Mouse (Mus musculus) cerebellum, adult 2 months (tissue): Measurements from ENCODE around the gene Klrd1. TPM values are rescaled to one million over a fixed set of nuclear protein-coding genes. Genes with fewer than 3 reads are reported as not detected.

Experiments used
- DNase-seq, 2 experiments: peaks; one replicate each; pipeline ENCODE4 v3.0.0; 2021
- H3K27ac ChIP-seq: fragments of 200-500 bp; 2 replicates; pipeline ENCODE4 v1.5.1; 2012; ENCODE audit warnings: low read length, control low read depth, inconsistent platforms; ENCODE audit not compliant: insufficient read depth
- H3K27me3 ChIP-seq: fragments of 200-500 bp; 2 replicates; pipeline ENCODE4 v1.6.1; 2012; ENCODE audit warnings: inconsistent platforms, mild to moderate bottlenecking, low read length, moderate library complexity; ENCODE audit not compliant: control insufficient read depth, insufficient read depth
- H3K4me1 ChIP-seq: fragments of 200-500 bp; 2 replicates; pipeline ENCODE4 v1.6.1; 2011; ENCODE audit warnings: low read length; ENCODE audit not compliant: control insufficient read depth, insufficient read depth
- H3K4me3 ChIP-seq: fragments of 200-500 bp; replicated peaks from 2 replicates; pipeline ENCODE3; 2011; ENCODE audit warnings: mild to moderate bottlenecking, low read depth, low read length, control low read depth; ENCODE audit not compliant: insufficient read depth
- CTCF ChIP-seq: fragments of 200-500 bp; IDR thresholded peaks from 2 replicates; pipeline ENCODE4 v1.5.1; 2011; ENCODE audit warnings: low read depth, mild to moderate bottlenecking, control low read depth, low read length, moderate library complexity, borderline replicate concordance; ENCODE audit not compliant: insufficient read depth
- POLR2A ChIP-seq: fragments of 200-500 bp; IDR thresholded peaks from 2 replicates; pipeline ENCODE4 v1.6.1; 2011; ENCODE audit warnings: low read length, control low read depth, borderline replicate concordance; ENCODE audit not compliant: insufficient read depth
- WGBS: fragments of 180-500 bp; shearing (Covaris S2); methylation state at CpG from one replicate; pipeline ENCODE4 v1.1.7; 2018; 5-methylcytosine and 5-hydroxymethylcytosine counted together
- polyA plus RNA-seq: library from polyadenylated mRNA; depleted of rRNA; stranded (reverse); fragments of >200 nt; gene quantifications from 2 replicates; pipeline ENCODE4 v1.2.3, GENCODE M21; 2012; rRNA removed

Gene Klrd1
- polyA plus RNA-seq: 0.13 TPM in 1 of 2 replicates, not detected in the other

DNA sequence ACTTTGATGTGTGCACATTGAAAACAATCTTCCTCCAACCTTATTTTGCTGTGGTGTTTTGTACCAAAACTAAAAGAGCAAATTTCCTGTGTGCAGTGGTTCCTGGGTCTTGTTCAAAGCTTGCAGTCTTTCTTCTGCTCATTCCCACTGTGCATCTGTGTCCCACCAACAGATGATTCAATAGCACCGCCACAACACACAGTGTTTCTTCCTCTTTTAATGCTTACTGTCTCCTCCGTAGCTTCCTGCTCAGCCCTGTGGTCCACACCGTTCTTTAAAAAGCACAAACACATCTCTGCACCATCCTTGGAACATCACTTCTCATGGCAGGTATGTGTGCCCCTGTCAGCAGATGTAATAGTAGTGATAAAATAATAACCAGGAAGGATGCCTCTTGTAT is at the start of gene Klrd1:
Gene Klrd1 (plus strand): TSS at position 275 of the 400 bp plus-strand sequence.
- Histone ChIP-seq H3K4me3 (no peak within 1 kb of the TSS), H3K27me3 (no peaks in the 10 kb centered on the region), H3K4me1 (no peaks in the 10 kb centered on the region), H3K27ac (no peak within 1 kb of the TSS)
- WGBS: 79% methylated on average over 3 of the region's 3 CpGs
- no peak for DNase-seq
- no peak for TF ChIP-seq POLR2A
- no peak for TF ChIP-seq CTCF

DNA sequence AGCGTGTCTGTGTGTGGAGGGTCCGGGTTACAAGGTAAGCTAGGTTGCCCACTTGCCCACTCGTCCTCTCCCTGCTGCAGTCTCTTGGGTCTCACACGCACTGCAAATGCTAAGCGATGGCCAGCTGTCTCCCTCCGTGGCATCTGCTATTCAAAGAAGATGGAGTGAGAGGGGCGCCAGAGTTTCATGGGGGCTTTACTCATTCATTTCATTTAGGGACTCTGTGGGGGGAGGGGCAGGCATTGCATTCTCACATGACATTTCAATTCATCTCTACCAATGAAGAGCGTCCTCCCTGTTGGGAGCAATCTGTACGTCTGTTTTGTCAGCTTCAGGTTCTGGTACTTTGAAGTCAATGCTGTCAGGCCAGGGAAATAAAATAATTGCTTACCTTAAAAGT is 49.7 kb upstream of the Klrd1 start:
- WGBS: 43% methylated on average over 9 of the region's 9 CpGs
- TF ChIP-seq CTCF (no peak), POLR2A (no peak)
- H3K27ac ChIP-seq: no peak overlapping the region
- no peak overlapping the region for H3K4me3 ChIP-seq
- H3K27me3 ChIP-seq: no peaks in the 10 kb centered on the region
- no peaks in the 10 kb centered on the region; the same call in none of the 2 replicates for H3K4me1 ChIP-seq
- DNase-seq: no peak

DNA sequence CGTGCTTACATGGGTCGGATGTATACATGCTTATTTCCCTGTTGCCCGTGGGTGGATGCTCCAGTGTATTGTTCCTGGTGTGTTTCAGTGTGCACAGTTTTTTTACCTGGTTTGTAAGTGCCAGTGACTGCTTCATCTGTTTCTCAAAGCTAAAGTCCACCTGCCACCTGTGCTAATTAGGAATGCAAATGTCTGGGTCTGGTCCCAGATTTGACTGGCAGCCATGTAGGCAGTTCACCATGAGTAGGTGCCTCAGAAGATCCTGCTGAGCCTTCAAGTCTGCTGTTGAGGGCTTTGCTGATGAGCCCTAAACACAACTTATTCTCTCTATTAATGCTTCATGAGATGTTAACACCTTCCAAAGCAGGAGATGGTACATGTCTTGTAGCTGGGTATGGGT is 49.0 kb upstream of the Klrd1 start:
- no peaks in the 10 kb centered on the region; the same call in none of the 2 replicates for H3K4me1 ChIP-seq
- WGBS: 64% methylated on average over 3 of the region's 3 CpGs
- no peak for TF ChIP-seq POLR2A
- TF ChIP-seq CTCF: no peak
- H3K27ac ChIP-seq: no peak overlapping the region
- no peak for DNase-seq
- no peak overlapping the region for H3K4me3 ChIP-seq
- no peaks in the 10 kb centered on the region for H3K27me3 ChIP-seq

DNA sequence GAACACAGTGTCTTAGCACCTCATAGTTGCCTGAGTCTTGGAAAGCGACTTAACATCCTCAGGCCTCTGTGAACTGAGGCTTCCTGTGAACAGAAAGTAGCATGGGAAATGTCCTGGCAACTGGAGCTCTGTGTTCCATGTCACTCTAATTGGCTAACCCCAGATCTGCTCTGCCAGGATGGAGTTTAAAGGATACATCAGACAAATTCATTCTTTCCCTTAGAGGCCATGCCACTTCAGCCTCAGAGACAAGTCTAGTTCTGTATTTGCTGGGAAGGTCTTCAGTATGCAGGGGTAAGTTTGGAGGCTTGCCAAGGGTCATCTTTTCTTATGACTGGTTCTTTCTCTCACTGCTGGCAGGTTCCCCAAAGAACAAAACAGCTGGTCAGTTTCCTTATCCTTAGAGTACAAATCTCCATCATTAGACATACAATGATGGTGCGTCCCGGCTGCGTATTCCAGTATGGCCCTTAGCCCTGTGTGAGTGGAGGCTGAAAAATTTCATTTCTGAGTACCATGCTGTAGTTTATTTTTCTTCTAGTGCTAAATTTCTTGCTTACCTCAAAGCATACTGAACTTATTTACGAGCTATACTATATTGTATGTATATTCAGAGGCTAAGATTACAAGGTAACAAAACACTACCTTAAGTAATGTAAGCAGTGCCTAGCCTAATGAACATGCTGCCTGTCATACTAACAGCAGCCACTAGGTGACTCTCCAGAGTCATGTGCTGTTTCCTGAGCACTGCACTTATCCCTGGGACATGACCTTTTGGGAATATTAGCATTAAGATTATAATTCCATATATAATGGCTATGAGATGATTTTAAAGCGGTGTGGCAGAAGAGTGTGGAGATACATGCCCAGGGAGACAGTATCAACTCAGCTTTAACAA is 47.6 kb upstream of the Klrd1 start:
- no peak overlapping the region for H3K4me3 ChIP-seq
- peak; percentile 64 to 68 for DNase-seq
- H3K27ac ChIP-seq: no peak overlapping the region
- TF ChIP-seq CTCF (peak; percentile 76), POLR2A (0 out of 2 replicates have a peak, but pooled peaks have one; percentile 17)
- H3K27me3 ChIP-seq: no peaks in the 10 kb centered on the region
- no peaks in the 10 kb centered on the region; the same call in 1 of the 2 replicates for H3K4me1 ChIP-seq
- WGBS: 54% methylated on average over 6 of the region's 6 CpGs

DNA sequence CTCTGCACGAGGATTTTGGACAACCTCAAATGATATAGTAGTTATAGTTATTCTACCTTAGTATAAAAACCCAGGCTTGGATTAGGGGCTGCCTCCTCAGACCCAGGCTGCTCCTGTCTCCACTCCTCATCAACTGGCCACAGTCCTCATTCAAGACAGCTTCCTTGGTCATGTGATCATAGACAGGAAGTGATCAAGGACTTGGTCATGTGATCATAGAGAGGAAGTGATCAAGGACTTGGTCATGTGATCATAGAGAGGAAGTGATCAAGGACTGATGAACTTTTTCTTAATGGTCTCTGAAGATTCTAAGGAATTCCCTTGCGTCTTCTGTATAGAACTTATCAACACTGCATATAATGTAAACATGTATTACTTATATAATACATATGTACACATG is 44.3 kb upstream of the Klrd1 start:
- 79% methylated on average over 2 of the region's 2 CpGs for WGBS
- Histone ChIP-seq H3K27ac (no peak overlapping the region), H3K4me1 (no peaks in the 10 kb centered on the region), H3K27me3 (no peaks in the 10 kb centered on the region), H3K4me3 (no peak overlapping the region)
- no peak for TF ChIP-seq POLR2A
- TF ChIP-seq CTCF: no peak
- DNase-seq: no peak

DNA sequence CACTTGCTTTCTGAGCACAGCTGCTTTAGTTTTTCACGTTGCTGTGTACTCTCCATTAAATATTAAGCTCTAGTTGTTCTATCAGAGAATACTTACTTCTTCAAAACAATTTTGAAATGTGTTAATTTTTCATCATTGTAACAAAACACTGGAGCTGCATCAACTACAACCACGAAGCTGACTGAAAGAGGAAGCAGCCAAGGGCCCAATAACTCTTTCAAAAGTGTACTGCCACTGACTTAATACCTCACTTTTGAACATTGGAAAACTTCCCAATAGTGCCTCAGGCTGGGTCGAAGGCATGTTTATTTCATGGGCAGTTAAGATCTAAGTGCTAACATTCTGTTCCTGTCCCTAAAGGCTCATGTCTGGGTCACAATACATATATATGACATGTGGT is 43.6 kb upstream of the Klrd1 start:
- no peak overlapping the region for H3K4me3 ChIP-seq
- no peak overlapping the region for H3K27ac ChIP-seq
- no peak for DNase-seq
- H3K4me1 ChIP-seq: no peaks in the 10 kb centered on the region
- TF ChIP-seq POLR2A: no peak
- TF ChIP-seq CTCF: no peak
- 66% methylated on average over 3 of the region's 3 CpGs for WGBS
- H3K27me3 ChIP-seq: no peaks in the 10 kb centered on the region

DNA sequence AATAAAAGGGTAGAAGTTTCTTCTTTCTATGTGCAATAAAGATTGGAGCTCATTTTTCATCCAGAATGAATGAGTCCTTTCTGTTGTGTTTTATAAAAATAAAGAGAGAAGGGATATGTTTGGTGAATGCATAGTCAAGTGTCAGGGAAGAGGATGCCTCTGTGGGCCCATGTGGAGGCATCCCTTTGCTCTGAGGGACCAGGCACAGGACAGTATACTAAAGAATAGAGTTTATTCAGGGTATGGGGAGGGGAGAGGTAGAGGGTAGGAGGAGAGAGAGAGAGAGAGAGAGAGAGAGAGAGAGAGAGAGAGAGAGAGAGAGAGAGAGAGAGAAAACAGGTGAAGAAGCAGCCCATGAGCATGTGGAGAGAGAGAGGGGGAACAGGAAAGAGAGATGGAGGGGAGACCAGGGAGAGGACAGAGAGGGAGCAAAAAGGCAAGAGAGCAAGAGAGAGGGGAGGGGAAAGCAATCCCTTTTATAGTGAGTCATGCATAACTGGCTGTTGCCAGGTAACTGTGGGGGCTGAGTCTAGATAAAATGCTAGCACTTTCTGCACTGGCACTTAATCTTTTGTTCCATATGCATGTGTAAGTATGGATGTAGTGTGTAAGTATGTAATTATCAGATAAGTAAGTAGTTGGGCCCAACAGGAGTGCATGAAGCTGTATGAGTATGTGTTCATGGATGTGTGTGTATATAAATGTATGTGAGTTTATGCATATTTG is 34.1 kb upstream of the Klrd1 start:
- Histone ChIP-seq H3K27ac (no peak overlapping the region), H3K4me1 (no peaks in the 10 kb centered on the region), H3K4me3 (no peak overlapping the region), H3K27me3 (no peaks in the 10 kb centered on the region)
- DNase-seq: no peak
- TF ChIP-seq CTCF (no peak), POLR2A (no peak)

DNA sequence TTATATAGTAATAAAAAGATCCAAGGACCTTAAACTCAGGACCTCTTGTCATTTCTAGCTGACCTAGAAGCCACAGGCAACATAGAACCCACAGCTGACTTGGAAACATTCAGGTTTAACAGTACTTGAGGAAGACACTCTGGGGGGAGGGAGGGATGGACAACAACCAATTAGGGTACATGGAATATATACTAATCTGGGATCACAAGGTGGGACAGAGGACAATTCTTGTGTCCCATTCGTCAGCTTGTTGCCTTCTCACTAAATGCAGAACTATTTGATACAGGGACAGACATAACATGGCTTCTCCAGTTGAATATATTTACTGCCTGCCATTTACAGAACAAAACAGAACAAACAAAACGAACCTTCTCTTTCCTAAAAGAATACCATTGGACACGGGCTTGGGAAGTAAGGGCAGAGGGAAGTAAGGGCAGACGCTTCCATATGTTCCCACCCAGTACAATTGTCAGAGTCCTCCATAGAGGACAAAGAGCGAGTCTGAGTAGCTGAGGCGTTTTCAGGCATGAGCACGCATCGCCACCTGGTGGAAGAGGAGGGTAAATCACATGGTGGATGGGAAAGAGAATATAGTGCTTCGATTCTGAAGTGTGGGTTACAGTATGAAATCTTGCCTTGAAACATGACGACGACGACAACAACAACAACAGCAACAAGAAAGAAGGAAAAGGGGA is 32.5 kb upstream of the Klrd1 start:
- Histone ChIP-seq H3K27ac (no peak overlapping the region), H3K4me1 (no peaks in the 10 kb centered on the region), H3K27me3 (no peaks in the 10 kb centered on the region), H3K4me3 (no peak overlapping the region)
- peak; percentile 40 to 66 for DNase-seq
- peak; percentile 91 for TF ChIP-seq CTCF
- TF ChIP-seq POLR2A: no peak
- WGBS: 14% methylated on average over 12 of the region's 12 CpGs
